Mouse (Mus musculus) macrophage (primary cell): ENCODE data around the gene Gse1. TPM values are rescaled to one million over a fixed set of nuclear protein-coding genes. Genes with fewer than 3 reads are reported as not detected.

Experiments used
- H3K27ac ChIP-seq: fragments of 350-480 bp; formaldehyde crosslinking; 2 replicates; pipeline ENCODE4 v1.9.0; 2021
- H3K36me3 ChIP-seq: fragments of 350-480 bp; formaldehyde crosslinking; 2 replicates; pipeline ENCODE4 v1.9.0; 2021; ENCODE audit errors: inconsistent target
- H3K4me3 ChIP-seq: fragments of 350-480 bp; formaldehyde crosslinking; 2 replicates; pipeline ENCODE4 v1.9.0; 2021; ENCODE audit errors: inconsistent target
- H3K79me2 ChIP-seq: fragments of 350-480 bp; formaldehyde crosslinking; 2 replicates; pipeline ENCODE4 v1.9.0; 2021; ENCODE audit errors: inconsistent target
- WGBS: methylation state at CpG from one replicate; pipeline ENCODE4 v1.1.7; 2026; ENCODE audit warnings: inconsistent platforms; ENCODE audit not compliant: missing documents; 5-methylcytosine and 5-hydroxymethylcytosine counted together
- polyA plus RNA-seq: library from polyadenylated mRNA; stranded (reverse); fragments of 250-400 nt; gene quantifications from 3 replicates; pipeline ENCODE4 v1.2.4, GENCODE M21; 2018; ENCODE audit warnings: inconsistent platforms

Gse1 gene
- polyA plus RNA-seq, 1 experiment from 2014 or later = 10.8 TPM

- Histone ChIP-seq H3K36me3 (no peaks in the 10 kb centered on the region), H3K27ac (no peak overlapping the region), H3K79me2 (no peaks in the 10 kb centered on the region), H3K4me3 (no peak overlapping the region)
- 61% methylated on average over 21 of the region's 21 CpGs for WGBS
Measured at GRCm38 (mm10) chr8:120288122-120288908, 60.1 kb downstream of the Gse1 start.

GRCm38 (mm10) chr8:120289191-120289590 lies 60.9 kb downstream of the Gse1 start:
- H3K27ac ChIP-seq = no peak overlapping the region
- H3K79me2 ChIP-seq = no peaks in the 10 kb centered on the region
- H3K36me3 ChIP-seq = no peaks in the 10 kb centered on the region
- H3K4me3 ChIP-seq = no peak overlapping the region
- WGBS = 78% methylated on average over 7 of the region's 7 CpGs

DNA sequence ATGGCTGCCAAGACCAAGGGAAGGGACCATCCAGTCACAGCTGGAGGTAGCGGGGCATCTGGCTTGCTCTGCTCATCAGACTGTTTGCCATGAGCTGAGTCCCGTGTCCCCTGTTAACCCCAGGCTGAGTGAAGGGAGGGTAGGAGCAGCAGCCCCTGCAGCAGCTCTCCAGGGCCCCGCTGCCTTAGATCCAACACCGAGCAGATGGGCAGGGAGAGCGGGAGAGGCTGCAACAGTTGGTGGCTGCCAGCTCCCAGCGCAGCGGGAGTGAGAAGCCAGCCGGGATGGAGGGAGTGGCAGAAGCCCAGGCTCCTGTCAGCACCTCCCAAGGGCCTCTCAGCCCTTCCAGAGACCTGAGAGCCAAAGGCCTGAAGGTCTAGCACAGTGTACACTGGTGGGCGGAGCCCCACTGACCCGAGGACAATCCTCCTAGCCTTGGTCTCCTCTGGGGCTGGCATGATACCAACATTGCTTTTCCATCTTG lies 61.5 kb downstream of the Gse1 start:
- WGBS = 89% methylated on average over 10 of the region's 10 CpGs
- Histone ChIP-seq H3K4me3 (no peak overlapping the region), H3K36me3 (no peaks in the 10 kb centered on the region), H3K79me2 (no peaks in the 10 kb centered on the region), H3K27ac (no peak overlapping the region)

DNA sequence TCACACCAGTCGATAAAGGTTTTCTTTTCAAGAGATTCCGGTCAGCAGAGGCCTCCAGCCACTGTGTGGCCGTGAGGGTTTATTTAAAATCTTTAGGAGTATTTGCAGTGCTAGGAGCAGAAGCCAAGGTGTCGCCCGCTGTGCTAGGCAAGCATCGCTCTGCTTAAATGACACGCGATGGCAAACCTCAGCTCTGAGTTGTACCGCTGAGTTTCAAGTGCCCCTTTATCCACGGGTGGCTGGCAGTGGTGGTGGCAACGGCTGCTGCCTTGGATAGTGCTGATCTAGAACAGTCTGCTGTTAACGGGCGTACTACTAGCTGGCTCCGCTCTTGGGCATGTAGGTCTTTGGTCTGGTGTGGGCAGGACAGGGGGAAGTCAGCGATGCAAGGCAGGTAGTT lies 62.4 kb downstream of the Gse1 start:
- no peaks in the 10 kb centered on the region for H3K36me3 ChIP-seq
- H3K79me2 ChIP-seq = no peaks in the 10 kb centered on the region
- no peak overlapping the region for H3K27ac ChIP-seq
- H3K4me3 ChIP-seq = no peak overlapping the region
- 87% methylated on average over 15 of the region's 15 CpGs for WGBS

- no peaks in the 10 kb centered on the region for H3K36me3 ChIP-seq
- no peaks in the 10 kb centered on the region for H3K79me2 ChIP-seq
- 89% methylated on average over 7 of the region's 9 CpGs for WGBS
- no peak overlapping the region for H3K27ac ChIP-seq
- no peak overlapping the region for H3K4me3 ChIP-seq
Measured at GRCm38 (mm10) chr8:120291650-120292049, 63.4 kb downstream of the Gse1 start.

DNA sequence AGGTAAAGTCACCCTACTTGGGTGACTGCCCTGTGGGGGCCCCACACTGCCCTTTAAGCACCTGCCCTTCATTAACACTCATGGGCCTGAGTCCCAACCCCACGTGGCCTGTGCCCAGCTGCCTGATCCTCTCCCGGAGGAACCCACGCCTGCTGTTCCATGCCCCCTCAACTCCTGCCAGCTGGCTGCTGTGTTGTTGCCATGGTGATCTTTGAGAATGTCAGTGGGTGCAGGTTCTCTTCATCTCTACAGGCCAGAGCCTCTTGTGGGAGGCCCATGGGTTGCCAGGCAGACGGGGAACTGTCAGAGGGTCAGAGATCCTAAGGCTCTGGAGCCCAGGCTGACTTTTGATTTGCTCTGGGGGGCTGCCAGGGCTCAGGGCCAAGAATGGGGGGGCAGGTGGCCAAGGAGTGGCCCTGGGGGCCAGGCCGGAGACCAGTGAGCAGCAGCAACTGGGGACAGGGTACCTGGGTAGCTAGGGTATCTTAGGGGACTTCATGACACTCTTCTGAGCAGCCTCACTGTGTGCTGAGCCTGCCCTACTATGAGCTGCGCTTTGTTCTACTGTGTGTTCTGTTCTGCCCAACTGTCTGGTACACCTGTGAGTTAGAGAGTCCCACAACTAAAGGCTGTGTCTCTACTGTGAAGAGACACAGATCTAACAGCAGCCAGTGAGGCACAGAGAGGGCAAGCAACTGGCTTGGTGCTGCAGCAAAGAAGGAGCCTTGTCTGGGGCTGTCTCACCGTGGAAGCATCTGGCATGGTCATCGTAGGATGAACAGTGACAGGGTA lies 64.3 kb downstream of the Gse1 start:
- Histone ChIP-seq H3K4me3 (no peak overlapping the region), H3K79me2 (no peaks in the 10 kb centered on the region), H3K36me3 (no peaks in the 10 kb centered on the region), H3K27ac (no peak overlapping the region)
- 88% methylated on average over 8 of the region's 8 CpGs for WGBS

- H3K79me2 ChIP-seq = no peaks in the 10 kb centered on the region
Measured at GRCm38 (mm10) chr8:120293421-120294357, 65.4 kb downstream of the Gse1 start.

GRCm38 (mm10) chr8:120294982-120295870 lies 67.0 kb downstream of the Gse1 start:
- no peaks in the 10 kb centered on the region for H3K79me2 ChIP-seq
- no peak overlapping the region for H3K4me3 ChIP-seq
- no peak overlapping the region for H3K27ac ChIP-seq
- 92% methylated on average over 15 of the region's 17 CpGs for WGBS
- H3K36me3 ChIP-seq = no peaks in the 10 kb centered on the region

More at GRCm38 (mm10) chr8:120293421-120294357, 65.4 kb downstream of the Gse1 start:
- Histone ChIP-seq H3K4me3 (no peak overlapping the region), H3K27ac (no peak overlapping the region), H3K36me3 (no peaks in the 10 kb centered on the region)
- 49% methylated on average over 18 of the region's 18 CpGs for WGBS

GRCm38 (mm10) chr8:120297000-120297399 lies 68.7 kb downstream of the Gse1 start:
- 94% methylated on average over 5 of the region's 5 CpGs for WGBS
- H3K79me2 ChIP-seq = no peaks in the 10 kb centered on the region
- no peaks in the 10 kb centered on the region for H3K36me3 ChIP-seq
- no peak overlapping the region for H3K27ac ChIP-seq
- no peak overlapping the region for H3K4me3 ChIP-seq

- Histone ChIP-seq H3K27ac (no peak overlapping the region), H3K4me3 (no peak overlapping the region), H3K36me3 (no peaks in the 10 kb centered on the region), H3K79me2 (no peaks in the 10 kb centered on the region)
- 91% methylated on average over 22 of the region's 22 CpGs for WGBS
Measured at GRCm38 (mm10) chr8:120298601-120299532, 70.6 kb downstream of the Gse1 start.

- H3K79me2 ChIP-seq = no peaks in the 10 kb centered on the region
- no peaks in the 10 kb centered on the region for H3K36me3 ChIP-seq
- WGBS = 4% methylated on average over 13 of the region's 13 CpGs
- no peak overlapping the region for H3K27ac ChIP-seq
- no peak overlapping the region for H3K4me3 ChIP-seq
Measured at GRCm38 (mm10) chr8:120300601-120301141, 72.4 kb downstream of the Gse1 start.

DNA sequence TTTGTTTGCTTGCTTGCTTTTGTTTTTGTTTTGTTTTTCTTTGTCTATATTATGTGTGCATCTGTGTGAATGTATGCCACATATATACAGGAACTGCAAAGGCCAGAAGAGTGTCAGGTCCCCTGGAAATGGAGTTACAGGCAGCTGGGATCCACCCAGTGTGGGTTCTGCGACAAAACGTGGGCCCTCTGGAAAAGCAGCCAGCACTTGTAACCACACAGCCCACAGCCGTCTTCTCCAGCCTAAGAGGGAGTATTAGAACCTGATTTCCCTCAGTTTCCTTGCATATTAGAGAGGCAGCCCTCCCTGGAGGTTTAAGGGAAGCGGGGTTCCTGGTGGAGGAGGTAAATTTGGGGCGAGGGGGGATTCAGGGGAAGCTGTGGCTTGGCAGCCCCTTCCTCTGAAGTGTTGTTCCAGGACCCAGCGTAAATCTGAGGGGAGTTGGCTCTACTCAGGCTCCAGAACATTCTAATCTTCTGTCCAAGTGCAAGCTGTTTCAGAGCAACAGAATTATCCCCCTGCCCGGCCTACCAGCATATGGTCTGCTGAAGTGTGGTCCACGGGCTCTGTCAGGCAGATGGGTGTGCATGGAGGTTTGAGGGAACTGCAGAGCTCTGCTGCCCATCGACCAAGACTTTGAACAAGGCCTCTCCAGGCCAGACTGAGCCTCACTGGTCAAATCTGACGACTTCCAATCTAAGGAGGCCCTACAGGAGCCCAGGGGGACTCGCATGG lies 74.9 kb downstream of the Gse1 start:
- Histone ChIP-seq H3K79me2 (no peaks in the 10 kb centered on the region), H3K36me3 (no peaks in the 10 kb centered on the region), H3K27ac (no peak overlapping the region), H3K4me3 (no peak overlapping the region)
- 75% methylated on average over 11 of the region's 11 CpGs for WGBS
